Comparison of ENCODE assay signal across 8 mouse cellular contexts in genomic region chr6:120111984-120112803, GRCm38 (mm10). TPM values are rescaled to one million over a fixed set of nuclear protein-coding genes. Genes with fewer than 3 reads are reported as not detected.
DNase-seq lines count a peak whose midpoint lies in the region; ATAC-seq and TF ChIP-seq lines count a peak whose summit lies in the region.

No protein-coding gene starts in this region.

- intact Hi-C loops in heart, postnatal 10 days (cut with DNase I), result no loop called here

- H3K4me2 ChIP-seq in forebrain, embryonic 11.5 days (ENCODE audit: low read depth, low read length, severe bottlenecking), result peak overlapping the region; percentile 15
- peak overlapping the region; percentile 47 for H3K4me2 ChIP-seq in lung, postnatal 0 days (replicated peaks; ENCODE audit: low read depth, low read length)

- peak; percentile 74 to 87 for DNase-seq in adrenal gland, postnatal 36 days
- peak; percentile 91 for DNase-seq in forebrain, embryonic 11.5 days (ENCODE audit: low spot score)
- peak; percentile 84 to 88 for DNase-seq in heart, postnatal 10 days
- DNase-seq in kidney, postnatal 36 days, result peak; percentile 69 to 82
- peak; percentile 92 for DNase-seq in lung, postnatal 0 days (ENCODE audit: low spot score)
- peak; percentile 64 for DNase-seq in ovary, adult 18-20 months (ENCODE audit: low spot score)
- DNase-seq in thymus, postnatal 0 days (ENCODE audit: low spot score), result peak; percentile 89

- H3K27me3 ChIP-seq in forebrain, embryonic 11.5 days (ENCODE audit: control insufficient read depth, insufficient read depth, low read length), result no peaks in the 10 kb centered on the region
- H3K27me3 ChIP-seq in lung, postnatal 0 days (replicated peaks; ENCODE audit: insufficient read depth, low read length), result no peaks in the 10 kb centered on the region

- no peak overlapping the region for H3K4me3 ChIP-seq in forebrain, embryonic 11.5 days (ENCODE audit: low read depth, low read length)
- H3K4me3 ChIP-seq in lung, postnatal 0 days (ENCODE audit: low read depth, low read length), result 0 out of 2 replicates have a peak overlapping the region, but pooled peaks have one; percentile 8

- H3K9ac ChIP-seq in forebrain, embryonic 11.5 days (ENCODE audit: low read length), result peak overlapping the region; percentile 24; the same call in 1 of the 2 replicates
- no peak overlapping the region for H3K9ac ChIP-seq in lung, postnatal 0 days (replicated peaks; ENCODE audit: low read depth)

- TF ChIP-seq CTCF in lung, postnatal 0 days (IDR thresholded peaks at IDR 0.05), result peak; percentile 37; the same call in 1 of the 2 replicates

- H3K36me3 ChIP-seq in forebrain, embryonic 11.5 days (ENCODE audit: control insufficient read depth, insufficient read depth, low read length), result no peaks in the 10 kb centered on the region
- H3K36me3 ChIP-seq in lung, postnatal 0 days (ENCODE audit: insufficient read depth, low read length), result no peaks in the 10 kb centered on the region

- H3K9me3 ChIP-seq in forebrain, embryonic 11.5 days (ENCODE audit: control insufficient read depth, low read length), result no peaks in the 10 kb centered on the region
- H3K9me3 ChIP-seq in lung, postnatal 0 days (ENCODE audit: low read length), result no peaks in the 10 kb centered on the region

- H3K4me1 ChIP-seq in forebrain, embryonic 11.5 days (replicated peaks; ENCODE audit: control insufficient read depth, insufficient read depth, low read length), result 0 out of 2 replicates have a peak, but pooled peaks cover 3% of the 10 kb centered on the region
- H3K4me1 ChIP-seq in lung, postnatal 0 days (ENCODE audit: insufficient read depth, low read depth, low read length), result peaks cover 12% of the 10 kb centered on the region

- peak; percentile 77 for ATAC-seq in CD4-positive, CD25-positive, alpha-beta regulatory T cell, adult 4 months
- peak; percentile 89 for ATAC-seq in forebrain, embryonic 11.5 days (replicated peaks; ENCODE audit: low FRiP score)
- ATAC-seq in lung, postnatal 0 days, result peak; percentile 93

- 5% methylated on average over 22 of the region's 22 CpGs for WGBS in forebrain, embryonic 11.5 days
- WGBS in lung, postnatal 0 days, result 8% methylated on average over 16 of the region's 22 CpGs

- H3K27ac ChIP-seq in forebrain, embryonic 11.5 days (ENCODE audit: low read depth, low read length), result peak overlapping the region; percentile 42; the same call in 1 of the 2 replicates
- H3K27ac ChIP-seq in lung, postnatal 0 days (ENCODE audit: low read length), result peak overlapping the region; percentile 91

- TF ChIP-seq EP300 in lung, postnatal 0 days (IDR thresholded peaks at IDR 0.05), result 0 out of 2 replicates have a peak, but pooled peaks have one; percentile 43

RNA-seq across cellular contexts. Expression of gene Ninj2, which starts 19.0 kb away (rescaled TPM):
- 1 to 10 TPM; 1.2 to 2.3 TPM for polyA plus RNA-seq in CD4-positive, CD25-positive, alpha-beta regulatory T cell, adult 4 months (2017; shearing (Covaris generic))
- not detected for total RNA-seq in adrenal gland, postnatal 36 days (2021)
- not detected in 2 replicates for polyA plus RNA-seq in forebrain, embryonic 11.5 days (2014; fragmentation: Nextera tagmentation; extraction: Ambion mirVana)
- total RNA-seq in heart, postnatal 10 days (2021), result not detected
- 0.23 and 0.44 TPM in 2 replicates for polyA plus RNA-seq in lung, postnatal 0 days (2015; fragmentation: Nextera tagmentation; extraction: Ambion mirVana)
- polyA plus RNA-seq in thymus, postnatal 0 days (2015; fragmentation: Nextera tagmentation; extraction: Ambion mirVana), result 0.51 and 0.60 TPM in 2 replicates
